Comparison of ENCODE assay signal across 9 mouse cellular contexts in the genomic region with DNA sequence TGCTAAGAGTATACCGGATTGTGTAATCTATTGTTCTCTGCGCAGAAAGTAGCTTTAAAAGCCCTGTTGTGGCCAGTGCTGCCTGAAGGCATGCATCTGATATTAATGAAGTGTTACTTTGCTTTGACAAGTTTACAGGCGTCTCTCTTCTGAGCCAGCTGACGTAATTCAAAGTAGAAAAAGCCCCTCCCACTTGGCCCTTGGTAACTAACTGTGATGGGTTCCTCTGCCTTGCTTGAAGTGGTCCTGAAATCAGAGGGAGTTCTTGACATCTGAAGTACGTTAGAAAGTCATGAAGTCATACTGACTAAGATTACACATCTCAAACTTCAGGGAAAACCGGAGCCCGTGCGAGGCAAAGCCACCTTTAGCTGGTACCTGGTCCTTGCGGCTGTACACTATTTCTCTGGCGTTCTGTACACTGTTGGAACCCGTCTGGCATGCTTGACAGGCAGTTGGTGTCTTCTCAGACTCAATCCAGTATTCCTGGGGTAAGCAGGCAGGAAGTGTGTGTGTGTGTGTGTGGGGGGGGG.
DNase-seq lines count a peak whose midpoint lies in the region; ATAC-seq and TF ChIP-seq lines count a peak whose summit lies in the region.
"Had no signal": no experiment of that assay in that cellular context is flagged by ENCODE, and none has a peak within 500 bp of the region (broad histone marks: within the 10 kb centered on the region; RNA-seq: fewer than 3 reads in every experiment).

No protein-coding gene starts in this region.

- no peak overlapping the region for H3K27ac ChIP-seq in embryonic facial prominence, embryonic 13.5 days
- peak overlapping the region; percentile 92 for H3K27ac ChIP-seq in heart, embryonic 15.5 days
- H3K27ac ChIP-seq: liver, embryonic 15.5 days had no signal

- no peaks in the 10 kb centered on the region for H3K9me3 ChIP-seq in embryonic facial prominence, embryonic 13.5 days
- H3K9me3 ChIP-seq in heart, embryonic 15.5 days (replicated peaks): no peaks in the 10 kb centered on the region
- H3K9me3 ChIP-seq: liver, embryonic 15.5 days had no signal

- peak overlapping the region; percentile 44 for H3K4me2 ChIP-seq in embryonic facial prominence, embryonic 13.5 days
- H3K4me2 ChIP-seq in heart, embryonic 15.5 days: peak overlapping the region; percentile 60
- H3K4me2 ChIP-seq: liver, embryonic 15.5 days had no signal

- H3K27me3 ChIP-seq in embryonic facial prominence, embryonic 13.5 days: no peaks in the 10 kb centered on the region
- no peaks in the 10 kb centered on the region for H3K27me3 ChIP-seq in heart, embryonic 15.5 days
- H3K27me3 ChIP-seq: liver, embryonic 15.5 days had no signal

- H3K4me1 ChIP-seq in embryonic facial prominence, embryonic 13.5 days: peaks cover 13% of the 10 kb centered on the region
- peaks cover 25% of the 10 kb centered on the region for H3K4me1 ChIP-seq in heart, embryonic 15.5 days (replicated peaks)
- H3K4me1 ChIP-seq in lung, adult 2 months (ENCODE audit: control insufficient read depth, insufficient read depth, low read length): no peaks in the 10 kb centered on the region; the same call in 1 of the 2 replicates
- H3K4me1 ChIP-seq: liver, embryonic 15.5 days had no signal

- no peak for ATAC-seq in embryonic facial prominence, embryonic 13.5 days (ENCODE audit: insufficient number of reproducible peaks, insufficient read depth, low FRiP score, low TSS enrichment, low read depth)
- ATAC-seq in heart, embryonic 15.5 days (replicated peaks; ENCODE audit: insufficient number of reproducible peaks, insufficient read depth, low FRiP score, low read depth): peak; percentile 80
- no peak for ATAC-seq in monocyte, adult 5-6 weeks (replicated peaks; ENCODE audit: insufficient number of reproducible peaks, low FRiP score, low TSS enrichment, poor library complexity, severe bottlenecking)

- TF ChIP-seq POLR2A in lung, adult 2 months (IDR thresholded peaks at IDR 0.05; ENCODE audit: borderline replicate concordance, extremely low read depth, low read depth, low read length): no peak

- WGBS in embryonic facial prominence, embryonic 13.5 days: 23% methylated on average over 11 of the region's 11 CpGs
- WGBS in heart, embryonic 15.5 days: 17% methylated on average over 11 of the region's 11 CpGs
- 21% methylated on average over 11 of the region's 11 CpGs for WGBS in lung, adult 2 months

- no peak for TF ChIP-seq CTCF in lung, adult 2 months (IDR thresholded peaks at IDR 0.05; ENCODE audit: insufficient read depth, low read length)

- DNase-seq in cerebellum, postnatal 10 days: peak; percentile 8 to 12
- DNase-seq in cerebellum, adult 18-20 months: no peak
- DNase-seq in lung, adult 2 months: peak; percentile 28
- no peak for DNase-seq in right cerebral cortex, adult 2 months (ENCODE audit: low spot score in 2 of 2)
- DNase-seq in thymus, postnatal 10 days (ENCODE audit: low spot score in 2 of 2): no peak

- peak overlapping the region; percentile 18; the same call in 1 of the 2 replicates for H3K4me3 ChIP-seq in embryonic facial prominence, embryonic 13.5 days
- H3K4me3 ChIP-seq in heart, embryonic 15.5 days: peak overlapping the region; percentile 49
- peak overlapping the region; percentile 18 for H3K4me3 ChIP-seq in lung, adult 2 months (replicated peaks; ENCODE audit: extremely low read depth, low read depth, low read length)
- H3K4me3 ChIP-seq: liver, embryonic 15.5 days had no signal

- H3K9ac ChIP-seq in embryonic facial prominence, embryonic 13.5 days: no peak overlapping the region
- peak overlapping the region; percentile 58 for H3K9ac ChIP-seq in heart, embryonic 15.5 days
- H3K9ac ChIP-seq: liver, embryonic 15.5 days had no signal

- H3K36me3 ChIP-seq in embryonic facial prominence, embryonic 13.5 days: no peaks in the 10 kb centered on the region
- no peaks in the 10 kb centered on the region for H3K36me3 ChIP-seq in heart, embryonic 15.5 days
- H3K36me3 ChIP-seq: liver, embryonic 15.5 days had no signal

Comparison
In these comparisons a context has a peak if more than half of its experiments do, and no peak if none do; other contexts are left out.
1. DNase-seq: peak in cerebellum, postnatal 10 days (2 of 2) and lung, adult 2 months (single experiment); none in cerebellum, adult 18-20 months (0 of 2), right cerebral cortex, adult 2 months (0 of 2) and thymus, postnatal 10 days (0 of 2).
2. Peak in every context shown above with its lines, with median percentiles within 50 percentile points of each other: H3K4me3 ChIP-seq.